Mouse (Mus musculus): ENCODE data around the gene Ergic1.

Ergic1 gene

DNA sequence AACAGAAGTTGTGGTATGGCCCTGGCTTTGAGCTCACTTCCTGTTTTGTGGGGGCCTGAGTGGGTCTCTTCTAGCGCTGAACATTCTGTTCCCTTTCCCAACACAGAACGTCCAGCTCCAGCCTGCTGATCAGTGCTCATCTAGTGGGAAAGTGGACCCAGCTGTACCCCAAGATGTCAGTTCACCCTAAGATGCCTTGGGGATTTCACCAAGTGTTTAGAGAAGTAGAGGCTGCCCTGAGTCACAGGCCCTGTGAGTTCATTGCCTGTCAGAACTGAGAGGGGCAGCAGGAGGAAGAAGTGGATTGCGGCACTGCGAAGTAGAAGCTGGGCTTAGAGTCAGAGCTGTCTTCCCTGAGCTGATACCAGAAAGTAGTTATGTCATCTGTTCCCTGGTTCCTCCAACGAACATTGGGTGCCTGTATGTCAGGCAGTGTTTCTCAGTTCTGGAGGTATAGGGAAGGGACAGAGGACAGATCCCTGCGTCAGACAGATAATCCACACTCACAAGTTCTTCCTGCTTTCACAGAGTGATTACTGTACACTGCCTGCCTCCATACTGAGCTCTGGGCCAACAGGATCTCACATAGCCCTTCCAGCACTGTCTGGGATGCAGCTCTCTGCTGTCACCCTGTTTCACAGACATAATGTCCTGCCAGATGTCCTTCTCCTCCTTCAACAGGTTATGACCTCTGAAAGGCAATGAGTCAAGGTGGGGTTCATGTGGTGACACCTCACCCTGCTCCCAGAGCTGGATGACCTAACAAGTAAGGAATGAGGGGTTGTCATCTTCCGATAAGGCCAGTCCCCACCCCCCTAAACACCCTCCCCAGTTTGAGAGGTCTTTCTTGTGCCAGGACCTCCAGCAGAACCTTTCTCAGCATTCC, 25.8 kb upstream of the Ergic1 start:
- intact Hi-C loops (cut with DNase I), result no loop called here

GRCm38 (mm10) chr17:26537722-26538471, 23.4 kb upstream of the Ergic1 start:
- intact Hi-C loops (cut with DNase I), result no loop called here

DNA sequence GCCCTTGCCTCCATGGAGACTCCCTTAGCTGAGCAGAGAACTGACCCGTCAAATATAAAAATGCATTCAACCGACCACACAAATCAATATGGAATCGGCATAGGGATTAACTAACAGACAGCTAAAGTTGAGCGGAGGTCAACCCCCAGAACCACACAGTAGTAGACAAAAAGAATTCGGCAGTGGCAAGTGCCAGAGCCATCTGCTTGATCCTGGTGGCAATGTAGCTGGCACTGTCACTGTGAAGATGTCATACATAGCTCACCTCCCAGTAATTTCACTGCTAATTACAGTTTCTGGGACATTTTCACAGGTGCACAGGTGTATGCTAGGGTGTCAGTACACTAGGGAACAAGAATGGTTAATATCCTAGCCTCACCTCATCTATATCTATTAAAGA, 21.2 kb upstream of the Ergic1 start:
- intact Hi-C loops (cut with DNase I), result no loop called here

DNA sequence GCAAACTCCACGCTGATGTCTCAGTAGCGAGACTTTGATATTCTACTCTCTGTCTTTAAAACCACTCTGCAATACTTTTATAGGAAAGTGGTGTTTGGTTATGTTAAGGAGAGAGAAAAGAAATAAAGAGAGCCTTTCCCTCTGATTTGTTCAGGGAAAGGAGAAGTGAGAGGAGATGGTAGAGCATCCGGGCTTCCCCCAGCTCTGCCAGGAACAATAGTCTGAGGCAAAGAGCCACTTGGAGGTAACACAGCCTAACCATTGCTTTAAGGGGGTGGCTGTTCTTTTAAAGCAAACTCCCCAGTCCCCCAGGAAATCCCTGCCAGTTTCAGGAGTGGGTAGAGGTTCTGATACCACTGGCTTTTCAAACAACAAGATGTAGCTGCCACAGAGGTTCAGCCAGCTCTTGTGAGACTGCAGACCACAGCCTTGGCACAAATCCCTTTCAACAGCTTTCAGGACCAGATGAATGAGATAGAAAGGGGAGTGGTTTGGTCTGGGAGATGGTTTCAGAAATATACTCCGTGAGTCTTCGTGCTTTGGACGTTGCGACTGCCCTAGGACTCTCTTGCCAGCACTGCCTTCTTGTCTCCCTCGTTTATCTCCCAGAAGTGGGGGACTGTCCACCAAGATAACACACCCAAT, 16.8 kb upstream of the Ergic1 start:
- intact Hi-C loops (cut with DNase I), result no loop called here

DNA sequence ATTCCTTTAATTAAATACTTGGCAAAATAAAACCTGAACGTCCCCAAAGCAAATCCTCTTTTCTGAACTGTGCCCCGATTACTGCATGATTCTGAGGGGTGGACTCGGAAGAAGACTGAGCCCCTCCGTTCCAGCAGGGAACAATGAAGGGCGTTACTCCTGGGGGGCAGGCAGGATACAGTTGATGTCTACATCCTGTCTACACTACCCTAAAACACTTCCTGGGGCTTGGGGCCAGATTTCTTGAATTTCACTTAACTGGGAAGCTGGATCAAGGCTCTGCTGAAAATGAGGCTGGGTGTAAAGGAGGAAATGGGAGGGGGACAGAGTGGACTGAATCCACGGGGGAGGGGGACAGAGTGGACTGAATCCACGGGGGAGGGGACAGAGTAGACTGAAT, 13.5 kb upstream of the Ergic1 start:
- intact Hi-C loops (cut with DNase I), result no loop called here

GRCm38 (mm10) chr17:26548566-26548965, 12.7 kb upstream of the Ergic1 start:
- intact Hi-C loops (cut with DNase I), result no loop called here

DNA sequence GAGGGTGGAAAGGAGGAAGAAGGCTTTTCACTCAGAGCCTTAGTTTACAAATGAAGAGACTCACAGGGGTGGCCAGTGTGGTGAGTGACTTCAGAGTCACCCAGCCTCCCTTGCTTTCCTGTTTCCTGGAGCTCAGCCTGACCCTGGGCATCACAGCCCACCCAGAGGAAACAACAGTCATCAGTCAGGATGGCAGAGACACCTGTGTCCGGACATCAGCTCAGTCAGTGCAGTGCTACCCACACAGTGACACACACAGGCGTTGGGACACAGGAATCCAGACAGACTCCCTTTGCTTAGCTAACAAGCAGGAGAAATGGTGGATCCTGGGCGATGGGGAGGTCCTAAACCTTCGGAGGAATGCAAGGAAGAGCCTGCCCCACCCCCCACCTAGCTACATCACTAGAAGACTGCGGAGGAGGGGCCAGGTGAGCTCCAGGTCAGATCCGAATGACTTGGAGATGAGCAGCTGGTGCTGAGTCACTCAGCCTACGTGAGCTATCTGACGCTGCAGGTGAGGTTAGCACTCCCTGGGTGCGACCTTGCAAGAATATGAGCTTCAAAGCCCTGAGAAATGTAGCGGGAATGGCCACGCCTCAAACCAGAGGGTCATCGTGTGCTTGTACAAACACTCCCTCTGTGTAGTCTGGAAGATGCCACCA, 12.0 kb upstream of the Ergic1 start:
- intact Hi-C loops (cut with DNase I), result no loop called here

DNA sequence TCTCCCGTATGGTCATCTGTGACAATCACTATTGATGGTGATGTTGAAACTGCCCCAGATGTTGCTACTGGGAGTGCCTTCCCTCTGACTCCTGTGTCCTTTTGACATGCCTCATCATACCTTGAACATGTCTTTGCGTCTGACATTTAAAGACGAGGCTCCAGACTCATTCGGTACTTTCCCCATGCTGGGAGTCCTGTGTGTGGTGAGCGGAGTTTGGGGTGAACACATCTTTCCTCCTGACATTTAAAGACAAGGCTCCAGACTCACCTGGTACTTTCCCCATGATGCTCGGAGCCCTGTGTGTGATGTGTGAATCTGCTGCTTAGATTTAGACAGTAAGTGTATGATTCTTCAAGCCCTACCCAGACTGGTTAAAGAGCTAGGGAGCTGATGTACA, 10.2 kb upstream of the Ergic1 start:
- intact Hi-C loops (cut with DNase I), result no loop called here

- intact Hi-C loops (cut with DNase I), result no loop called here
Observed at GRCm38 (mm10) chr17:26553033-26553432, 8.3 kb upstream of the Ergic1 start.

GRCm38 (mm10) chr17:26560526-26561289, 581 bp upstream of the Ergic1 start:
- intact Hi-C loops (cut with DNase I), result no loop called here

DNA sequence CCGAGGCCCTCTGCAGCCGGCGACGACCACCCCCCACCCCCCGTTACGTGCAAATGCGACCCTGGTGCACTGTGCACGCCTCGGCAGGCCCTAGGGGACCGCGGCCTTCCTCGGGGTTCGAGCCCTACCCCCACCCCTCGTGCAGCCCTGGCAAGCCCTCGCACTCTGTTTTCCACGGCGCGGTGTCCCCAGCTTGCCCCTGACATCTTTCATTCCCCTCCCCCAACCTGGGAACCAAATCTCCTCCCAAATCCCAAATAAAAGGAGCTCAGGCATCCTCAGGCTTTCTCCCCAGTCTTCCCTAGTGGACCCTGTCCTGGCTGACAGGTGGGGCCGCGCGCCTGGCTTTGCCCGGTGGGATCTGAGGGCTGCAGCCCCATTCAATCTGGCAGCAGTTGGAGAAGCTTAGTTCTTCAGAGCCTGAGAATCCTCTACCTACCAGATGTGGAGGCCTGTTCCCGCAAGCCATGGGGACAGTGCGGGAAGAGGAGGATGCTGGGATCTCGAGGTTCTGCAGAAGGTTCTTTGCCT, 427 bp downstream of the Ergic1 start, which contains the start of gene Dusp1:
TSS of gene Dusp1 (minus strand) at position 478 of the 531 bp plus-strand sequence.
- intact Hi-C loops (cut with DNase I), result no loop called here

- intact Hi-C loops (cut with DNase I), result no loop called here
Observed at GRCm38 (mm10) chr17:26562292-26562691, 1.0 kb downstream of the Ergic1 start.

DNA sequence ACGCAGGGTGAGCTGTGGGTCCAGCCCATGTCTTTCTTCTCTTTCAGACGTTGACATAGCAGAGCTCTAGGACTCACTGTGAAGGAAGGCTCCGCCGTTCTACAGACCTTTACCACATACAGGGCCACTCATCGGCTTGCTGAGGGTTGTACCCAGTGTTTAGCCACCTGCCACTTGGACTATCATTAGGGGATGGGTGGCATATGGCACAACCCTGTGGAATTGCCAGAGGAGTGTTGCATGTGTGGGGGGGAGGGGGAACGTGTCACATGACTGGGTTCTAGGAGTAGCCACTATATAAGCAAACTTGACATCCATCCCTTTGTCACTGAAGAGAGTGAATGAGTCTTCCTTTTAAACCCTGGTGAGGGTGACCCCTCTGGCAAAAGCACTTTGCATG, 2.2 kb downstream of the Ergic1 start:
- intact Hi-C loops (cut with DNase I), result no loop called here

GRCm38 (mm10) chr17:26564439-26564838, 3.1 kb downstream of the Ergic1 start:
- intact Hi-C loops (cut with DNase I), result no loop called here

DNA sequence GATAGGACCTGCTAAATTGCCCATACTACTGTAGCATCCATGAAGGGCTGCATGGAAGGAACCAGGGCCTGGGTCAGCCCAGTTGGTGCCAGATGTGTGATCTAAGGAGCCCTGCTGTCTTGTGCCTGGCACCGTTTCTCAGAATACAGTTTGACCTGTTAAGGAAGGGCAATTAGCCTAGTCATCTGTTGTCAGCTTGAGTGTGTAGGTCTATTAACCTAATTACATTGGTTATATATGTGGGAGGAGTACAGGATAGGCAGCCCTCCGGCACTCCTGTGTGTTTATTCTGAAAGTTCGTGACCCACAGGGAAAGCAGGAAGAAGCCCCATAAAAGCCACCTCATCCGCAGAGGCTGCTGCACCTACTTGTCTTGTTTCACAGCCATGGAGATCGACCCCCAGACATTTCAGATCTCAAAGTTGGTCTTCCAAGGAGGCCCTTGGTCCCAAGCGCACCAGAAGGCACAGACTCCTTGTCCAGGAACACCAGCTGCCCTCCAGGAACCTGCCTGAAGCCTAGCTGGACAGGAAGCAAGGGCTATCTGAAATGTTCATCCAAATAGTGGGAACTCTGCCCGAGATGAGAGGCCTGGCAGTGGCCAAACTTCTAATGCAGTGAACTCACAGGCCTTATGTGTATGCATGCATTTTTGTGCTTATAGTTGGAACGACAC, 6.0 kb downstream of the Ergic1 start:
- intact Hi-C loops (cut with DNase I), result no loop called here

DNA sequence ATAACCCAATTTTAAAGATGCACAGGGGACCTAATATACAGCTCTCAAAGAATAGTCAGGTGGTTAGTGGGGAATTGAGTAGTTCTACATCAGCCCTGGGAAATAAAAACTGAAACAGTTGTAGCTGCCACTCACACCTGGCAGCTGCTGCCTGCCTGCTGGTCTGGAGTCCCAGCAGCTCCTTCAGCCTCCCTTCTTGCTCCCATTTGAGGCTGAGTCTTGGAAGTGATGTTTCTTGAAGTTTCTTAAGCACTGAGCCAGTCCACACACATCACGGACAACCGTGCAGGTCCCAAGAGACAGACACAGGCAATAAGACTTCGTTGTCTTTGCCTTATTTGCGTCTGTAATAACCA, 6.5 kb downstream of the Ergic1 start:
- intact Hi-C loops (cut with DNase I), result no loop called here

DNA sequence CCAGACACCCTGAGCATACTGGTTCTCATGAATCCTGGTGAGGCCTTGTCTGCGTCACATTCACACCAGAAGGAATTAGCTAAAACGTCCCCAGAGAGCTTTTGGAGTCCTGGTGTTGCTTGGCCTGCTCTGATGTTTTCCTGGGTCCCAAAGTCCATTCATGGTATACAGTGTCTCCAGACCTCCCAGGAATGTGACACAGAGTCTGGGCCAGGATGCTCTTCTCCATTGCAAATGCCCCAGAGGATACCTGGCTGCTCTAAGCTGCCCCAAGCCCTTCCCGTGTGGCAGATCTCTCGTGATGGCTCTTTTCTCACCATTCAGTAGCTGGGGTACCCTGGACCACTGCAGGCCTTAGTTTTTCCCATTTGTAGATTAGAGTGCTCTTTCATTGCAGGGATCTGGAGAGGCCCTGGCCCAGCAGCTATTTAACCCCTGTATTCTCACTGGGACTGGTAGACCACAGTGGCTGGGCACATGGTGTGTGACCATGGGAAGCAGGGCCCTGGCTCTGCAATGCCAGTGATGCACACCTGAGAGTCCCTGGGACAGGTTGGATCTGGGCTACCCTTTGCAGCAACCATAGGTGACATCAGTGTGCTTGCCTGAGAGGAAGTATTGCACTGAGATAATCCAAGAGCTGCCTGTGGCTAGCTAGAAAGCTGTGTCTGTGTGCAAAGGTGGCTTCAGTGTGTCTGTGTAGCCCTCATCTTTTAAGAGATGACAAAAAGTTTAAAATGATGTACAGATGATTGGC, 8.5 kb downstream of the Ergic1 start:
- intact Hi-C loops (cut with DNase I), result loop anchor here (5.0 kb wide), 2 partner anchors 37 to 68 kb away; no protein-coding TSS in a partner anchor

DNA sequence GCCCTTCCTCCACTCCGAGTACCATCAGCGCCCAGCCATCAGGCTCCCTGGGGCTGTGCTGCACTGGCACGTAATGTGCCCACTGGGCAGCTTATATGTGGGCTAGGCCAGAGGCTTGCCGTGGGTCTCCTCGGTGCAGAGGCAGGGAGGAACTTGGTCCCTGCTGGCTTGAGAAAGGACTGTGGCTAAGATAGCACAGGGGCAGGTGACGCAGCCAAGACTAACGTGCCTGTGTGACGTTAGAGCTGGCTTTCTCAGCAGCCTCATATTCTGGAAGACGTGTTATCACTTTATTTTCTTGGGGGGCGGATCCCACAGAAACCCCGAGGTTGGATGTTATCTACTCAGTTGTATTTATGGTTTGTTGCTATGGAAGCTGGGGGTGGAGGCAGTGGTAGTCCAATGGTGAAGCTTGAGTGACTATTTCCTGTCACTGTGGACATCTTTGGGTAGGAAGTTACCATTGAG, 9.4 kb downstream of the Ergic1 start:
- intact Hi-C loops (cut with DNase I), result loop anchor here (5.0 kb wide), 2 partner anchors 38 to 67 kb away; no protein-coding TSS in a partner anchor

DNA sequence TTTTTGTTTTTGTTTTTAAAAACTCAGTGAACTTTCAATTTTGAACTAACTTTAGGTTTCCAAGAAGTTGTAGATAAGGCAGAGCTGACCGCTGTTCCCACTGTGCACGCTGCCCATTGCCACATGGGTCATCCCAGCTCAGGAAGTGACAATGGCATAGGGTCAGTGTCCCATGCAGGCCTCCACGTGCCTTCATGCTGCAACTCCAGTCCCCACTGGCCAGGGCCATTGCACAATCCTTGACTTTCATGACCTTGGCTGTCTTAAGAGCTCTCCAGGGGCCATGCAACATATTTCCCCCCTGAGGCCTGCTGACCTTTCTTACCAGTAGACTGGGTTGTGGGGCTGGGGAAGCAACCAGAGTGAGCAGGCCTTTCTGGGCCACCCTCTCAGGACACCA, 10.1 kb downstream of the Ergic1 start:
- intact Hi-C loops (cut with DNase I), result loop anchor here (5.0 kb wide), 2 partner anchors 39 to 66 kb away; no protein-coding TSS in a partner anchor
